Mouse (Mus musculus) embryonic facial prominence, embryonic 13.5 days (tissue): ENCODE results near the gene Ppp4r4. TPM values are rescaled to one million over a fixed set of nuclear protein-coding genes. Genes with fewer than 3 reads are reported as not detected.

ENCODE experiments used
- ATAC-seq: fragments of 200-750 bp; cut with Nextera tagmentation; 2 replicates; pipeline ENCODE4 v1.8.0; 2017; ENCODE audit warnings: low read depth; ENCODE audit not compliant: insufficient number of reproducible peaks, insufficient read depth, low FRiP score, low TSS enrichment
- H3K27ac ChIP-seq: fragments of 300-500 bp; sonication (generic); 2 replicates; pipeline ENCODE4 v1.5.1; 2015; ENCODE audit warnings: moderate library complexity, mild to moderate bottlenecking, inconsistent platforms
- H3K27me3 ChIP-seq: fragments of 300-500 bp; sonication (generic); 2 replicates; pipeline ENCODE4 v1.6.1; 2015; ENCODE audit warnings: mild to moderate bottlenecking, inconsistent platforms
- H3K36me3 ChIP-seq: fragments of 300-500 bp; sonication (generic); 2 replicates; pipeline ENCODE4 v1.6.1; 2015; ENCODE audit warnings: mild to moderate bottlenecking, inconsistent platforms
- H3K4me1 ChIP-seq: fragments of 300-500 bp; sonication (generic); 2 replicates; pipeline ENCODE4 v1.6.1; 2015; ENCODE audit warnings: inconsistent platforms
- H3K4me2 ChIP-seq: fragments of 300-500 bp; sonication (generic); 2 replicates; pipeline ENCODE4 v1.6.1; 2015; ENCODE audit warnings: moderate library complexity, mild to moderate bottlenecking, inconsistent platforms
- H3K4me3 ChIP-seq: fragments of 300-500 bp; sonication (generic); 2 replicates; pipeline ENCODE4 v1.5.1; 2015; ENCODE audit warnings: mild to moderate bottlenecking, inconsistent platforms
- H3K9ac ChIP-seq: fragments of 300-500 bp; sonication (generic); 2 replicates; pipeline ENCODE4 v1.6.1; 2015; ENCODE audit warnings: mild to moderate bottlenecking, inconsistent platforms
- H3K9me3 ChIP-seq: fragments of 300-500 bp; sonication (generic); 2 replicates; pipeline ENCODE4 v1.6.1; 2016; ENCODE audit warnings: inconsistent platforms
- WGBS: fragments of 180-500 bp; shearing (Covaris S2); methylation state at CpG from one replicate; pipeline ENCODE4 v1.1.7; 2015; ENCODE audit warnings: mixed read lengths; 5-methylcytosine and 5-hydroxymethylcytosine counted together
- polyA plus RNA-seq: library from polyadenylated mRNA; unstranded; fragments of >200 nt; fragmentation: Nextera tagmentation; extraction: Ambion mirVana; gene quantifications from 2 replicates; pipeline ENCODE4 v1.2.1, GENCODE M21; 2015

The Ppp4r4 gene
- polyA plus RNA-seq, 1 experiment from 2014 or later, result 2.8 TPM

- Histone ChIP-seq H3K36me3 (no peaks in the 10 kb centered on the region), H3K4me2 (no peak overlapping the region), H3K9me3 (no peaks in the 10 kb centered on the region), H3K9ac (no peak overlapping the region), H3K4me1 (no peaks in the 10 kb centered on the region), H3K27me3 (no peaks in the 10 kb centered on the region), H3K4me3 (no peak overlapping the region), H3K27ac (no peak overlapping the region)
- 70% methylated on average over 4 of the region's 4 CpGs for WGBS
- ATAC-seq, result no peak
Observed at GRCm38 (mm10) chr12:103540429-103540828, 8.3 kb downstream of the Ppp4r4 start.

DNA sequence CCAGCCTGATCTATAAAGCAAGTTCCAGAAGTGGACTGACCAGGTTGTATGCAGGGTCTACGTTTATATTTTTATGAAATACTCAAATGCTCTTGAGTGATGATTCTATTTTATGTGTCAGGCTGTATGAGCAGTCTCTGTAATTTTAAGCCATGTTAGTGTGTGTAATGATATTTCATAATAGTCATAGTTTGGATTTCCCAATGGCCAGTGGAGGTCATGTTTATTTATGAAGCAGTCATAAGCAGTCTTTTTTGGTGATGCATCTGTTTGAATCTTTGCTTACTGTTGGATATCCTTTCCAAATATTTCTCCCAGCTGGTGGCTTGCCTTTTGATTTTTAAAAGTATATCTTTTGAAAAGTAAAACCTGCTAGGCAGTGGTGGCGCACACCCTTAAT, 11.3 kb downstream of the Ppp4r4 start:
- H3K4me3 ChIP-seq, result no peak overlapping the region

GRCm38 (mm10) chr12:103544213-103544612, 12.1 kb downstream of the Ppp4r4 start:
- Histone ChIP-seq H3K27ac (no peak overlapping the region), H3K4me2 (no peak overlapping the region), H3K9ac (no peak overlapping the region), H3K4me3 (no peak overlapping the region), H3K9me3 (no peaks in the 10 kb centered on the region), H3K4me1 (no peaks in the 10 kb centered on the region), H3K27me3 (no peaks in the 10 kb centered on the region), H3K36me3 (no peaks in the 10 kb centered on the region)
- WGBS, result 9% methylated on average over 3 of the region's 3 CpGs
- no peak for ATAC-seq

More for the DNA sequence above, 11.3 kb downstream of the Ppp4r4 start:
- Histone ChIP-seq H3K27me3 (no peaks in the 10 kb centered on the region), H3K27ac (no peak overlapping the region), H3K4me2 (no peak overlapping the region), H3K9ac (no peak overlapping the region), H3K4me1 (no peaks in the 10 kb centered on the region), H3K36me3 (no peaks in the 10 kb centered on the region), H3K9me3 (no peaks in the 10 kb centered on the region)
- WGBS, result 83% methylated on average over 2 of the region's 2 CpGs
- no peak for ATAC-seq

DNA sequence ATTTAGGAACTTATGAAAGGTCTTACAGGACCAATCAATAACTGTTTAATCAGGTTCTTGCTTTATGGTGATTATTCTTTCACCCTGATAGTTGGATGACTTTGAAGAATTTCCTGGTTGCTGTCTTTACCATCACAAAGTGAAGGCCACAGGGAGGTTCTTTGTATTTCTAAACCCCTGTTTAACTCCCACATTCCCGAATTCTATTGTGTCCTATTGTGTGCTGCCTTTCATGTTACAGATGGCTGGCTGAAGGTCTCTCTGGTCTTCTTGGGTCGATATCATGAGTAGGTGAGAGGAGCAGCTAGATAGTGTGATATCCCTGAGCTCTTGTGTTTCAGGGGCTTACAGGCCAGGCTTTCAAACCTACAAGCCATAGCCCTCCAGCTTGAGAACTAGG, 15.4 kb downstream of the Ppp4r4 start:
- H3K4me2 ChIP-seq, result no peak overlapping the region
- no peak for ATAC-seq
- 31% methylated on average over 2 of the region's 2 CpGs for WGBS

GRCm38 (mm10) chr12:103548526-103548925, 16.4 kb downstream of the Ppp4r4 start:
- no peak overlapping the region for H3K4me3 ChIP-seq
- no peaks in the 10 kb centered on the region for H3K4me1 ChIP-seq
- H3K9me3 ChIP-seq, result no peaks in the 10 kb centered on the region
- H3K9ac ChIP-seq, result no peak overlapping the region
- H3K36me3 ChIP-seq, result no peaks in the 10 kb centered on the region
- ATAC-seq, result no peak
- H3K27ac ChIP-seq, result no peak overlapping the region
- 71% methylated on average over 4 of the region's 4 CpGs for WGBS
- no peaks in the 10 kb centered on the region for H3K27me3 ChIP-seq
- no peak overlapping the region for H3K4me2 ChIP-seq

More for the DNA sequence above, 15.4 kb downstream of the Ppp4r4 start:
- Histone ChIP-seq H3K27me3 (no peaks in the 10 kb centered on the region), H3K36me3 (no peaks in the 10 kb centered on the region), H3K4me3 (no peak overlapping the region), H3K27ac (no peak overlapping the region), H3K9me3 (no peaks in the 10 kb centered on the region), H3K4me1 (no peaks in the 10 kb centered on the region), H3K9ac (no peak overlapping the region)

- Histone ChIP-seq H3K4me1 (no peaks in the 10 kb centered on the region), H3K9me3 (no peaks in the 10 kb centered on the region), H3K27ac (no peak overlapping the region), H3K4me3 (no peak overlapping the region), H3K9ac (no peak overlapping the region), H3K4me2 (no peak overlapping the region), H3K27me3 (no peaks in the 10 kb centered on the region), H3K36me3 (no peaks in the 10 kb centered on the region)
- WGBS, result 68% methylated on average over 6 of the region's 6 CpGs
- no peak for ATAC-seq
Observed at GRCm38 (mm10) chr12:103550047-103550446, 18.0 kb downstream of the Ppp4r4 start.

- H3K4me3 ChIP-seq, result no peak overlapping the region
- no peaks in the 10 kb centered on the region for H3K9me3 ChIP-seq
- WGBS, result 48% methylated on average over 4 of the region's 4 CpGs
- ATAC-seq, result no peak
- H3K4me1 ChIP-seq, result no peaks in the 10 kb centered on the region
- H3K27ac ChIP-seq, result no peak overlapping the region
- H3K4me2 ChIP-seq, result no peak overlapping the region
- no peaks in the 10 kb centered on the region for H3K27me3 ChIP-seq
- H3K9ac ChIP-seq, result no peak overlapping the region
- H3K36me3 ChIP-seq, result no peaks in the 10 kb centered on the region
Observed at GRCm38 (mm10) chr12:103551422-103551821, 19.3 kb downstream of the Ppp4r4 start.

GRCm38 (mm10) chr12:103552506-103552905, 20.4 kb downstream of the Ppp4r4 start:
- H3K9ac ChIP-seq, result no peak overlapping the region
- H3K36me3 ChIP-seq, result no peaks in the 10 kb centered on the region
- no peaks in the 10 kb centered on the region for H3K27me3 ChIP-seq
- ATAC-seq, result no peak
- no peak overlapping the region for H3K27ac ChIP-seq
- H3K9me3 ChIP-seq, result no peaks in the 10 kb centered on the region
- H3K4me3 ChIP-seq, result no peak overlapping the region
- H3K4me2 ChIP-seq, result no peak overlapping the region
- 90% methylated on average over 2 of the region's 2 CpGs for WGBS
- no peaks in the 10 kb centered on the region for H3K4me1 ChIP-seq

GRCm38 (mm10) chr12:103553497-103553896, 21.4 kb downstream of the Ppp4r4 start:
- Histone ChIP-seq H3K9me3 (no peaks in the 10 kb centered on the region), H3K4me3 (no peak overlapping the region), H3K9ac (no peak overlapping the region), H3K27ac (no peak overlapping the region), H3K36me3 (no peaks in the 10 kb centered on the region), H3K4me1 (no peaks in the 10 kb centered on the region), H3K4me2 (no peak overlapping the region), H3K27me3 (no peaks in the 10 kb centered on the region)
- no peak for ATAC-seq
- WGBS, result 69% methylated on average over 3 of the region's 3 CpGs

DNA sequence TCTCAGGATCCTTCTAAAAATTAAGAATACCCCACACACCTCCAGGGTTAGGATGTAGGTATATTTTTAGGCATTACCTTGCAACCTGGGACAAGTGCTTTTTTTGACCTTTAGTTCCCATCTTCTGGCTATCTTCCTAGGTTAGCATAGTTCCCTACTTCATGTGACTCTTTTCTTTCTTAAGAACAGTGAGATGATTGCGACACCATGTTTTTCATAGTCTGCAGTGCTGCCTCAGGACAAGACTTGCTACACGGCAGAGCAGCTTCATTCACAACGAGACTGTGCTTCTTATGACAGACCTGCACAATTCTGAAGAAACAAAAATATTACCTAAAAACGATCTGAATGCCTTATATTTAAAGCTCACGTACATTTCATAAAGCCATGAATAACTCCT, 24.8 kb downstream of the Ppp4r4 start:
- 84% methylated on average over 5 of the region's 5 CpGs for WGBS
- no peaks in the 10 kb centered on the region for H3K27me3 ChIP-seq
- ATAC-seq, result no peak

DNA sequence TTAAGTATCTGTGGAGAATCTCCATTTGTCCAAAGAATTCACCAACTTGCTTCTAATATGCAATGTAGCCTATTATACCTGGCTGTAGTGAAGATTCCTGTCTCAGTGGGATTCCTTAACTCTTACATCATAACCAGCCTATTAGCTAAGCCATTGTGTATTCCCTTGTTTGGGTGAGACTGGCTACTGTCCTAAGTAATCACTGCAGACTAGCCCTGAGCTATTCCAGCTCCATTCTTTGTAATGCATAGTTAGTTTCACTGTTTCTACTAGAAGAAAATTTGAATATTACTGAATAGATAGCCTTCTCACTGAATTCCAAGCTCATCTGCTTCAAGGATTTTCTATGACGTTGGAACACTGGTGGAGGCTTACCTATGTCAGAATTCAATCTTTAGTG, 32.6 kb downstream of the Ppp4r4 start:
- Histone ChIP-seq H3K4me2 (no peak overlapping the region), H3K27me3 (no peaks in the 10 kb centered on the region), H3K4me1 (no peaks in the 10 kb centered on the region), H3K27ac (no peak overlapping the region), H3K9me3 (no peaks in the 10 kb centered on the region), H3K4me3 (no peak overlapping the region), H3K36me3 (no peaks in the 10 kb centered on the region), H3K9ac (no peak overlapping the region)
- no peak for ATAC-seq
- 67% methylated on average over 1 of the region's 1 CpGs for WGBS

More for the DNA sequence above, 24.8 kb downstream of the Ppp4r4 start:
- H3K27ac ChIP-seq, result no peak overlapping the region
- H3K4me2 ChIP-seq, result no peak overlapping the region
- H3K9ac ChIP-seq, result no peak overlapping the region
- H3K4me1 ChIP-seq, result no peaks in the 10 kb centered on the region
- no peaks in the 10 kb centered on the region for H3K9me3 ChIP-seq
- no peaks in the 10 kb centered on the region for H3K36me3 ChIP-seq
- H3K4me3 ChIP-seq, result no peak overlapping the region

- Histone ChIP-seq H3K27ac (no peak overlapping the region), H3K27me3 (no peaks in the 10 kb centered on the region), H3K4me2 (no peak overlapping the region), H3K36me3 (no peaks in the 10 kb centered on the region), H3K4me3 (no peak overlapping the region), H3K9ac (no peak overlapping the region), H3K4me1 (no peaks in the 10 kb centered on the region), H3K9me3 (no peaks in the 10 kb centered on the region)
- WGBS, result 81% methylated on average over 7 of the region's 7 CpGs
- ATAC-seq, result no peak
Observed at GRCm38 (mm10) chr12:103565151-103565550, 33.1 kb downstream of the Ppp4r4 start.

DNA sequence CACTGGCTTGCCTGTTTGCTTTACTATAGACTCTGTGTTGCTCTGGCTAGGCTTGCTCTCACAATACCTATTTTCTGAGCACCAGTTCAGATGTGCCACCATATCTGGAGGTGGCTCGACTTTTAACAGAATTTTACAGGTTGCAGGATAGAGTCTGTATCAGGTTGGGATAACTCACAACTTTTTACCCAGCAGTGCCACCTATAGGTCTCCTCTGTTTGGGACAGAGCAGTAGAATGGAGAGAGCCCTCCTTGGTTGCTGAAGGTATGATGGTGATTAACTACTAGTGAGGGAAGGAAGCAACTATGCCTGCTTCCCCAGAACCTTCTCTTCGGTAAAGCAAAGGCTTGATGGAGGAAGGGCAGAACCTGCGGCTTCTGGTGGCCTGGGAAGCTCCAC, 35.0 kb downstream of the Ppp4r4 start:
- Histone ChIP-seq H3K4me1 (no peaks in the 10 kb centered on the region), H3K36me3 (no peaks in the 10 kb centered on the region), H3K27ac (no peak overlapping the region), H3K9me3 (no peaks in the 10 kb centered on the region), H3K4me2 (no peak overlapping the region), H3K4me3 (no peak overlapping the region), H3K27me3 (no peaks in the 10 kb centered on the region), H3K9ac (no peak overlapping the region)
- WGBS, result 60% methylated on average over 3 of the region's 3 CpGs
- no peak for ATAC-seq
